Mouse (Mus musculus) kidney, embryonic 14.5 days (tissue): Measurements from ENCODE around the gene Izumo4. TPM values are rescaled to one million over a fixed set of nuclear protein-coding genes. Genes with fewer than 3 reads are reported as not detected.

ENCODE experiments used
- ATAC-seq: fragments of 200-750 bp; cut with Nextera tagmentation; 2 replicates; pipeline ENCODE4 v1.8.0; 2017; ENCODE audit warnings: moderate number of reproducible peaks, mild to moderate bottlenecking, moderate TSS enrichment, moderate library complexity; ENCODE audit not compliant: low FRiP score, low TSS enrichment
- H3K27ac ChIP-seq: fragments of 300-500 bp; sonication (generic); 2 replicates; pipeline ENCODE4 v1.5.1; 2014; ENCODE audit warnings: low read depth, mild to moderate bottlenecking, low read length, moderate library complexity, mixed read lengths
- H3K27me3 ChIP-seq: fragments of 300-500 bp; sonication (generic); 2 replicates; pipeline ENCODE4 v1.6.1; 2014; ENCODE audit warnings: mild to moderate bottlenecking, low read length; ENCODE audit not compliant: control insufficient read depth, insufficient read depth
- H3K36me3 ChIP-seq: fragments of 300-500 bp; sonication (generic); 2 replicates; pipeline ENCODE4 v1.6.1; 2014; ENCODE audit warnings: low read length, mixed read lengths; ENCODE audit not compliant: control insufficient read depth, insufficient read depth
- H3K4me1 ChIP-seq: fragments of 300-500 bp; sonication (generic); 2 replicates; pipeline ENCODE4 v1.6.1; 2014; ENCODE audit warnings: low read length, mixed read lengths; ENCODE audit not compliant: control insufficient read depth, insufficient read depth
- H3K4me2 ChIP-seq: fragments of 300-500 bp; sonication (generic); replicated peaks from 2 replicates; pipeline ENCODE4 v1.6.1; 2014; ENCODE audit warnings: low read depth, mild to moderate bottlenecking, low read length
- H3K4me3 ChIP-seq: fragments of 300-500 bp; sonication (generic); 2 replicates; pipeline ENCODE4 v1.5.1; 2014; ENCODE audit warnings: mild to moderate bottlenecking, low read length
- H3K9ac ChIP-seq: fragments of 300-500 bp; sonication (generic); 2 replicates; pipeline ENCODE4 v1.6.1; 2014; ENCODE audit warnings: low read depth, mild to moderate bottlenecking, low read length, moderate library complexity
- H3K9me3 ChIP-seq: fragments of 300-500 bp; sonication (generic); 2 replicates; pipeline ENCODE4 v1.6.1; 2016; ENCODE audit warnings: low read length; ENCODE audit not compliant: control insufficient read depth
- WGBS: fragments of 180-500 bp; shearing (Covaris S2); extraction: QIAGEN DNeasy Blood & Tissue Kit; methylation state at CpG from one replicate; pipeline ENCODE4 v1.1.7; 2014; 5-methylcytosine and 5-hydroxymethylcytosine counted together
- polyA plus RNA-seq: library from polyadenylated mRNA; unstranded; fragments of >200 nt; fragmentation: Nextera tagmentation; extraction: Ambion mirVana; gene quantifications from 2 replicates; pipeline ENCODE4 v1.2.1, GENCODE M21; 2014

Gene Izumo4
- polyA plus RNA-seq, 1 experiment from 2014 or later: 8.5 TPM

DNA sequence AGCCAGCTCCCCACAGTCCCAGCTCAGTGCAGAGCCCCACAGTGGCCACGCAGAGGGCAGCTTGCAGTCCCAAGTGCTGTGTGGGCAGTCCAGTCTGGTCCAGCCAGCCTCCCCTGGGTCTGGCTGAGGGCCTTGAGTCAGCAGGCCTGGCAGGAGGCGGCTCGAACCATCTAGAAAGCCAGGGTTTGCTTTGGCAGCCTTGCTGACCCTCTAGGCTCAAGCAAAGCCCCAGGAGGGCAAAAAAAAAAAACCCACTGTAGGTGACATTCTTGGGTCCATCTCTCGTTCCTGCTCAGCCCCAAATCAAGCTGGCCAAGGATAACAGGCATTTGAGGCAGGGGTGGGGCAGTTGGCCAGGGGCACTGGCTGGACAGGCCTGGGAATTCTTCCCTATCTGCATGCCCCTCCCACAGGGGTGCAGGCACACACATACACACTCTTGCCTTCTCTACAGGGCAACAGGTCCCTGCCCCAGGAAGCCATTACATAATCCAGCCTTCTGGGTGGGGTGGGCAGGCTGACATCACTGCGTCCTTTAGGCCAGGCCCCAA, 27.7 kb upstream of the Izumo4 start:
- H3K4me3 ChIP-seq: peak overlapping the region; percentile 99
- no peaks in the 10 kb centered on the region for H3K27me3 ChIP-seq
- no peak overlapping the region for H3K27ac ChIP-seq
- peaks cover 46% of the 10 kb centered on the region for H3K36me3 ChIP-seq
- H3K9me3 ChIP-seq: no peaks in the 10 kb centered on the region
- H3K9ac ChIP-seq: peak overlapping the region; percentile 98
- no peak for ATAC-seq
- 58% methylated on average over 5 of the region's 5 CpGs for WGBS
- peaks cover 48% of the 10 kb centered on the region for H3K4me1 ChIP-seq
- H3K4me2 ChIP-seq: peak overlapping the region; percentile 67

DNA sequence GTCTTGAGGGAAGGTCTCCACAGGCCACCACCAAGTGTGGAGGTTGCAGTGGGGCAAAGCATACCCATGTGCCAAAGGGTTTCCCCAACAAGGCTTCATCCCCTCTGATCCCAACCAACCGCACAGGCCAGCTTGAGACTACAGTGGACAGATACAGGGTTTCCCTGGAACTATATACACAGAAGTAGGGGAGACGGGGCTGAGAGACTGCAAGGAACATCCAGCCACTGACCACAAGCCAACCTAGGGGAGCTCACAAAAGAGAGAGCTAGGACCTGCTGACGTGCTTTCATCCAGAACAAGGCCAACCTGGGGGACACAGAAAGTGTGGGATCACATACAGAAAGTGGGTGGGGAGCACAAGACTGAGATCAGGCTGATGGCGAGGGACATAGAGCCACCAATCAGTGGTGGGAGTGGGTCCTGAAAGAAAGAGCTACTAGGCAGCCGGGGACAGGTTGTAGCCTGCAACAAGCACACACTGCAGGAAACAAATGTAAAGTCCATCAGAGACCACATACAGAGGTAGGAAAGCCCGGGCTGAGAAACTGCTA, 27.1 kb upstream of the Izumo4 start:
- 21% methylated on average over 6 of the region's 6 CpGs for WGBS
- H3K36me3 ChIP-seq: peaks cover 39% of the 10 kb centered on the region
- peak overlapping the region; percentile 99 for H3K4me3 ChIP-seq
- no peak for ATAC-seq
- H3K27ac ChIP-seq: peak overlapping the region; percentile 67; the same call in 1 of the 2 replicates
- H3K27me3 ChIP-seq: no peaks in the 10 kb centered on the region
- H3K4me2 ChIP-seq: peak overlapping the region; percentile 67
- H3K9me3 ChIP-seq: no peaks in the 10 kb centered on the region
- H3K4me1 ChIP-seq: peaks cover 55% of the 10 kb centered on the region
- peak overlapping the region; percentile 98 for H3K9ac ChIP-seq

GRCm38 (mm10) chr10:80675405-80676197, 26.4 kb upstream of the Izumo4 start:
- Histone ChIP-seq H3K27ac (peak overlapping the region; percentile 67; the same call in 1 of the 2 replicates), H3K4me2 (peak overlapping the region; percentile 67), H3K36me3 (peaks cover 33% of the 10 kb centered on the region), H3K4me3 (peak overlapping the region; percentile 99), H3K9me3 (no peaks in the 10 kb centered on the region), H3K9ac (peak overlapping the region; percentile 98), H3K27me3 (no peaks in the 10 kb centered on the region), H3K4me1 (peaks cover 60% of the 10 kb centered on the region)
- WGBS: under 1% methylated on average over 50 of the region's 54 CpGs
- peak; percentile 16 for ATAC-seq

GRCm38 (mm10) chr10:80676198-80676928, 25.6 kb upstream of the Izumo4 start:
- peak overlapping the region; percentile 99 for H3K27ac ChIP-seq
- ATAC-seq: peak; percentile 92
- peak overlapping the region; percentile 67 for H3K4me2 ChIP-seq
- H3K9ac ChIP-seq: peak overlapping the region; percentile 98
- H3K36me3 ChIP-seq: peaks cover 25% of the 10 kb centered on the region
- no peaks in the 10 kb centered on the region for H3K27me3 ChIP-seq
- under 1% methylated on average over 58 of the region's 78 CpGs for WGBS
- peak overlapping the region; percentile 99 for H3K4me3 ChIP-seq
- no peaks in the 10 kb centered on the region for H3K9me3 ChIP-seq
- H3K4me1 ChIP-seq: peaks cover 60% of the 10 kb centered on the region

DNA sequence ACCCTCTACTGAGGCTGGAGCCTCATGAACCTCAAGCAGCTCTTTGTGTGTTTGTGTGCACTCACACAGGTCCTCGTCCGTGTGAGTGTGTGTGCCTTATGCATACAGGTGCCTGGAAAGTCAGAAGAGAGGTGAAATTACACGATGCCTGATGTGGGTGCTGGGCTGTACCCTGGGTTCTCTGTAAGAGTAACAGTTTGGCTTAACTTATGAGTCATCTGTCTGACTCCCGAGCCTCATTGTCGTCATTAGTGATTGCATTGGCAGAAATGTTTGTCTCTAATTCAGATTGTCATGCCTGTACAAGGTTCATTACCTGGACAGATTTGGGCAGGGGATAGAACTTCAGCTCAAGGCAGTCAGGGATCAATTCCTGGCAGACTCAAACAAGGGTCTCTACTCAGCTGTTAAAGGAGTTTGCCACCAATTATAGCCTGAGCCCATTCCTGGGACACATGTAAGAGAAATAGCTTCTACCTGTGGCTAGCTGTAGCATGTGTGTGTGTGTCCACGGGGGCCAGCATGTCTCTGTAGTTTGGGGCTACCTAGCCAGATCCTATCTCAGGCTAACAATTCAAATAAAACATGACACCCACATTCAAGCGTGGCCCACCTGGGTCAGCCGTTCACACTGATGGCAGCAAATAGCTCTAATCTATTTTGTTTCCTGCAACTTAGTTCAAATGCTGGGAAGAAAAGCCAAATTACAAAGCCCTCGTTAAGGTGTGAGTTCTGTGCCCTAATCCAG, 24.7 kb upstream of the Izumo4 start:
- WGBS: 19% methylated on average over 9 of the region's 9 CpGs
- Histone ChIP-seq H3K4me2 (peak overlapping the region; percentile 67), H3K36me3 (peaks cover 16% of the 10 kb centered on the region; the same call in 1 of the 2 replicates), H3K27ac (peak overlapping the region; percentile 99), H3K27me3 (no peaks in the 10 kb centered on the region), H3K4me3 (peak overlapping the region; percentile 99), H3K4me1 (peaks cover 60% of the 10 kb centered on the region), H3K9me3 (no peaks in the 10 kb centered on the region), H3K9ac (peak overlapping the region; percentile 78)
- no peak for ATAC-seq

DNA sequence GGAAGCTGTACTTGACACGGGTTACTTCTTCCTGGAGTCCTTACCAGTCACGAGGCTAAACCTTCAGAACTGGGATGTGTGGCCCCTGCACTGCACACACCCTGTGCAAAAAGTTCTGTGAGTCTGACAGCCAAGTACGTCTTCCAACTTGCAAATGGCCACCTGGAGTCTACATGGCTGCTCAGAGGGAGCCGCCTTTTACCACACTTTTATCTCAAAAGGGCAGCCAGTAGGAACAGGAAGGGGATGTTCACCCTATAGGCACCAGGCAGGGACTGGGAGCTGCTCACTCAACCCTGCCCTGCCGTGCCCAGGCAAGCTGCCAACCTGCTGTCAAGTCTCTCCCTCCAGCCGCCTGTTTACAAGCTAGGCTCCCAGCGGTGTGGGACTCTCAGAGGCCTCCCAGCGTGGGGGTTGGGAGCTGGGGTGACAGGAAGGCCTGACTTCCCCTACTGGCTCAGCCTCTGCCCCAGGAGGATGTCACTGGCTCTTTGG, 24.0 kb upstream of the Izumo4 start, which contains the start of gene Mknk2:
Gene Mknk2, minus strand, starts transcription at position 171 of the 495 bp plus-strand sequence.
- WGBS: 9% methylated on average over 8 of the region's 8 CpGs
- peak; percentile 2; the same call in 1 of the 2 replicates for ATAC-seq

GRCm38 (mm10) chr10:80678601-80679377, 23.2 kb upstream of the Izumo4 start:
- no peak for ATAC-seq
- H3K27me3 ChIP-seq: no peaks in the 10 kb centered on the region
- 62% methylated on average over 7 of the region's 10 CpGs for WGBS
- no peaks in the 10 kb centered on the region for H3K9me3 ChIP-seq
- H3K4me1 ChIP-seq: peaks cover 51% of the 10 kb centered on the region
- peak overlapping the region; percentile 78; the same call in 1 of the 2 replicates for H3K9ac ChIP-seq
- H3K4me2 ChIP-seq: 0 out of 2 replicates have a peak overlapping the region, but pooled peaks have one; percentile 0
- no peak overlapping the region for H3K4me3 ChIP-seq
- peak overlapping the region; percentile 99 for H3K27ac ChIP-seq
- H3K36me3 ChIP-seq: peaks cover 3% of the 10 kb centered on the region; the same call in 1 of the 2 replicates

More for the DNA sequence above, 24.0 kb upstream of the Izumo4 start, which contains the start of gene Mknk2:
- Histone ChIP-seq H3K4me3 (peak within 1 kb of the TSS; percentile 99), H3K27me3 (no peaks in the 10 kb centered on the region), H3K4me2 (peak within 1 kb of the TSS; percentile 67), H3K9ac (peak within 1 kb of the TSS; percentile 78), H3K36me3 (peaks cover 11% of the 10 kb centered on the region; the same call in 1 of the 2 replicates), H3K9me3 (no peaks in the 10 kb centered on the region), H3K27ac (peak within 1 kb of the TSS; percentile 99), H3K4me1 (peaks cover 59% of the 10 kb centered on the region)
